Mouse (Mus musculus) MEL (cell line): ENCODE results near the gene Ccr6. TPM values are rescaled to one million over a fixed set of nuclear protein-coding genes. Genes with fewer than 3 reads are reported as not detected.

Experiments used
- DNase-seq: peaks from one replicate; pipeline ENCODE4 v3.0.0; 2011; ENCODE audit warnings: low read depth, low spot score
- H3K27ac ChIP-seq: 2 replicates; pipeline ENCODE4 v1.5.1; 2012; ENCODE audit warnings: low read depth, mild to moderate bottlenecking, control low read depth, low read length, moderate library complexity; ENCODE audit not compliant: control insufficient read depth
- H3K27me3 ChIP-seq, 2 experiments: fragments of 150-350 bp in 1 of 2; sonication (generic) in 1 of 2; 2 replicates each; pipeline ENCODE4 v1.6.1; 2012; ENCODE audit warnings: low read length in 2 of 2, mild to moderate bottlenecking in 2 of 2, improper control_type of control experiment in 1 of 2, moderate library complexity in 1 of 2; ENCODE audit not compliant: insufficient read depth in 2 of 2, control insufficient read depth in 1 of 2
- H3K36me3 ChIP-seq, 2 experiments: 2 replicates each; pipeline ENCODE4 v1.6.1; 2012 to 2014; ENCODE audit warnings: low read length in 2 of 2, improper control_type of control experiment in 1 of 2, inconsistent platforms in 1 of 2, mild to moderate bottlenecking in 1 of 2; ENCODE audit not compliant: insufficient read depth in 2 of 2, control insufficient read depth in 1 of 2
- H3K4me1 ChIP-seq, 2 experiments: fragments of 150-350 bp in 1 of 2; sonication (generic) in 1 of 2; 2 replicates each; pipeline ENCODE4 v1.6.1; 2012; ENCODE audit warnings: low read length in 2 of 2, improper control_type of control experiment in 1 of 2, mild to moderate bottlenecking in 1 of 2; ENCODE audit not compliant: insufficient read depth in 2 of 2, control insufficient read depth in 1 of 2
- H3K4me3 ChIP-seq, 2 experiments: fragments of 150-350 bp in 1 of 2; sonication (generic) in 1 of 2; 2 replicates each; pipeline ENCODE4 v1.5.1; 2012; ENCODE audit warnings: low read depth in 2 of 2, low read length in 2 of 2, mild to moderate bottlenecking in 2 of 2, moderate library complexity in 2 of 2, control low read depth in 1 of 2, improper control_type of control experiment in 1 of 2; ENCODE audit not compliant: control insufficient read depth in 1 of 2, insufficient read depth in 1 of 2
- H3K79me2 ChIP-seq: 2 replicates; pipeline ENCODE4 v1.6.1; 2012; ENCODE audit warnings: mild to moderate bottlenecking, low read length, moderate library complexity; ENCODE audit not compliant: control insufficient read depth, poor library complexity, insufficient read depth
- H3K9ac ChIP-seq: 2 replicates; pipeline ENCODE4 v1.6.1; 2012; ENCODE audit warnings: low read depth, mild to moderate bottlenecking, control low read depth, low read length, moderate library complexity; ENCODE audit not compliant: control insufficient read depth, poor library complexity, severe bottlenecking
- H3K9me3 ChIP-seq: fragments of 150-350 bp; sonication (generic); replicated peaks from 2 replicates; pipeline ENCODE4 v1.6.1; 2012; ENCODE audit warnings: mild to moderate bottlenecking, low read length, improper control_type of control experiment, moderate library complexity; ENCODE audit not compliant: insufficient read depth
- CTCF ChIP-seq, 3 experiments: IDR thresholded peaks in 2 of 3; conservative IDR thresholded peaks in 1 of 3; 2 replicates each; pipeline ENCODE4 v1.5.1; 2011 to 2012; ENCODE audit warnings: low read length in 3 of 3, low read depth in 2 of 3, mild to moderate bottlenecking in 2 of 3, improper control_type of control experiment in 1 of 3, inconsistent platforms in 1 of 3, mixed read lengths in 1 of 3, moderate library complexity in 1 of 3; ENCODE audit not compliant: control insufficient read depth in 1 of 3, insufficient read depth in 1 of 3, poor library complexity in 1 of 3, severe bottlenecking in 1 of 3
- E2F4 ChIP-seq: IDR thresholded peaks from 2 replicates; pipeline ENCODE4 v1.6.1; 2011; ENCODE audit warnings: low read depth, low read length, improper control_type of control experiment, borderline replicate concordance
- EP300 ChIP-seq, 2 experiments: IDR thresholded peaks; 2 replicates each; pipeline ENCODE4 v1.6.1; 2011; ENCODE audit warnings: improper control_type of control experiment in 2 of 2, low read length in 2 of 2, low read depth in 1 of 2, mild to moderate bottlenecking in 1 of 2
- ETS1 ChIP-seq: IDR thresholded peaks from 2 replicates; pipeline ENCODE4 v1.6.1; 2012; ENCODE audit warnings: low read depth, mild to moderate bottlenecking, inconsistent platforms, low read length, improper control_type of control experiment, moderate library complexity
- GABPA ChIP-seq: IDR thresholded peaks from 2 replicates; pipeline ENCODE4 v1.6.1; 2012; ENCODE audit warnings: low read depth, mild to moderate bottlenecking, inconsistent platforms, low read length, improper control_type of control experiment, moderate library complexity
- JUND ChIP-seq: IDR thresholded peaks from 2 replicates; pipeline ENCODE4 v1.6.1; 2011; ENCODE audit warnings: low read depth, mild to moderate bottlenecking, improper control_type of control experiment, low read length
- KAT2A ChIP-seq: conservative IDR thresholded peaks from 2 replicates; pipeline ENCODE4 v1.6.1; 2012; ENCODE audit warnings: low read depth, low read length, improper control_type of control experiment, inconsistent platforms
- MAX ChIP-seq: IDR thresholded peaks from 2 replicates; pipeline ENCODE4 v1.6.1; 2011; ENCODE audit warnings: low read length, improper control_type of control experiment
- MXI1 ChIP-seq: IDR thresholded peaks from 2 replicates; pipeline ENCODE4 v1.6.1; 2011; ENCODE audit warnings: mild to moderate bottlenecking, low read depth, low read length, improper control_type of control experiment
- NRF1 ChIP-seq: IDR thresholded peaks from 2 replicates; pipeline ENCODE4 v1.6.1; 2014; ENCODE audit warnings: low read depth, mild to moderate bottlenecking, inconsistent platforms, low read length, improper control_type of control experiment, moderate library complexity; ENCODE audit not compliant: poor library complexity, insufficient read depth, severe bottlenecking
- POLR2A ChIP-seq, 2 experiments: IDR thresholded peaks; 2 replicates each; pipeline ENCODE4 v1.6.1; 2011 to 2012; ENCODE audit warnings: low read length in 2 of 2, mild to moderate bottlenecking in 2 of 2, control low read depth in 1 of 2, improper control_type of control experiment in 1 of 2, low read depth in 1 of 2, moderate library complexity in 1 of 2; ENCODE audit not compliant: control insufficient read depth in 1 of 2, insufficient read depth in 1 of 2, poor library complexity in 1 of 2
- RCOR1 ChIP-seq: IDR thresholded peaks from 2 replicates; pipeline ENCODE4 v1.6.1; 2012; ENCODE audit warnings: low read depth, mild to moderate bottlenecking, inconsistent platforms, low read length, improper control_type of control experiment
- TBP ChIP-seq: IDR thresholded peaks from 2 replicates; pipeline ENCODE4 v1.8.0; 2011; ENCODE audit warnings: low read depth, low read length, improper control_type of control experiment
- USF1 ChIP-seq: IDR thresholded peaks from 2 replicates; pipeline ENCODE4 v1.6.1; 2014; ENCODE audit warnings: low read depth, mild to moderate bottlenecking, inconsistent platforms, low read length, improper control_type of control experiment, moderate library complexity
- ZC3H11A ChIP-seq: IDR thresholded peaks from 2 replicates; pipeline ENCODE4 v1.6.1; 2012; ENCODE audit warnings: low read depth, mild to moderate bottlenecking, inconsistent platforms, low read length, improper control_type of control experiment
- ZKSCAN1 ChIP-seq: IDR thresholded peaks from 2 replicates; pipeline ENCODE4 v1.6.1; 2012; ENCODE audit warnings: low read depth, mild to moderate bottlenecking, inconsistent platforms, low read length, improper control_type of control experiment, moderate library complexity
- ZMIZ1 ChIP-seq: IDR thresholded peaks from 2 replicates; pipeline ENCODE4 v1.6.1; 2012; ENCODE audit warnings: low read depth, mild to moderate bottlenecking, inconsistent platforms, low read length, improper control_type of control experiment, moderate library complexity
- polyA plus RNA-seq, 2 experiments: library from polyadenylated mRNA; stranded (reverse) in 1 of 2; unstranded in 1 of 2; fragments of >175 nt in 1 of 2; fragments of >200 nt in 1 of 2; gene quantifications; 2 replicates each; pipeline versions ENCODE4 v1.2.1 to v1.2.4; 2012; ENCODE audit warnings: low replicate concordance in 2 of 2, low read depth in 1 of 2; ENCODE audit not compliant: insufficient read length in 2 of 2, insufficient read depth in 1 of 2, missing spikeins in 1 of 2
- total RNA-seq: library from RNA; depleted of rRNA; stranded (reverse); fragments of 300-350 nt; gene quantifications from 2 replicates; pipeline ENCODE4 v1.2.3, GENCODE M21; 2012

Ccr6 gene
- total and polyA plus RNA-seq, 3 experiments, result not detected

DNA sequence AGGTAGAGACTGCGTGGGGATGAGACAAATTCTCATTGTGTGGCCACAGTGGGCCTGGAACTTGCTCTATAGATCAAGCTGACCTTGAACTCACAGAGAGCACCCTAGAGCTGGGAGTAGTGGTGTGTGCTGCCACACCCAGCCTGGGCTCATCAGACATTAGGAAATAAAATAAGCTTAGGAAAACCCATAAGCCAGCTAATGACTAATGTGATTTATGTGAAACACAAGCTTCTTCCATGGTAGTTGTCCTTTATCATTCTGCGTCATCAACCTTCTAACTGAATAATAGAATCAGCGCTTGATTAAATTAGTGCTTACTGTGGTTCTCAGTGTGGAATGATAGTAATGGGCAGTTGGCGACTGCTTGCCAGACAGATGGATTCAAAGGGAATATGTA lies 51.1 kb downstream of the Ccr6 start:
- H3K36me3 ChIP-seq, result peaks cover 1 to 8% of the 10 kb centered on the region in 2 experiments; a peak in 3 of 4 replicates
- no peak overlapping the region for H3K4me3 ChIP-seq
- H3K79me2 ChIP-seq, result peaks cover 25% of the 10 kb centered on the region
- H3K9me3 ChIP-seq, result no peaks in the 10 kb centered on the region
- H3K27ac ChIP-seq, result no peak overlapping the region
- peaks cover 4 to 7% of the 10 kb centered on the region in 2 experiments; a peak in 3 of 4 replicates for H3K4me1 ChIP-seq
- TF ChIP-seq ZMIZ1, result no peak
- TF ChIP-seq CTCF (IDR thresholded peaks at IDR 0.05 in 2 of 3, conservative IDR thresholded peaks at IDR 0.05 in 1 of 3; ENCODE audit: control insufficient read depth in 1 of 3, insufficient read depth in 1 of 3, low read depth in 2 of 3, low read length in 3 of 3, poor library complexity in 1 of 3, severe bottlenecking in 1 of 3), result no peak
- TF ChIP-seq MXI1, result no peak
- no peak for TF ChIP-seq RCOR1
- TF ChIP-seq MAX, result no peak
- no peak for TF ChIP-seq KAT2A
- no peak for TF ChIP-seq E2F4
- TF ChIP-seq ETS1, result no peak
- no peak for TF ChIP-seq USF1
- TF ChIP-seq ZKSCAN1, result no peak
- TF ChIP-seq POLR2A (IDR thresholded peaks at IDR 0.05; ENCODE audit: control insufficient read depth in 1 of 2, insufficient read depth in 1 of 2, low read depth in 1 of 2, low read length in 2 of 2, poor library complexity in 1 of 2), result no peak
- TF ChIP-seq TBP, result no peak
- TF ChIP-seq JUND, result no peak
- no peaks in the 10 kb centered on the region for H3K27me3 ChIP-seq
- H3K9ac ChIP-seq, result no peak overlapping the region
- DNase-seq, result no peak

DNA sequence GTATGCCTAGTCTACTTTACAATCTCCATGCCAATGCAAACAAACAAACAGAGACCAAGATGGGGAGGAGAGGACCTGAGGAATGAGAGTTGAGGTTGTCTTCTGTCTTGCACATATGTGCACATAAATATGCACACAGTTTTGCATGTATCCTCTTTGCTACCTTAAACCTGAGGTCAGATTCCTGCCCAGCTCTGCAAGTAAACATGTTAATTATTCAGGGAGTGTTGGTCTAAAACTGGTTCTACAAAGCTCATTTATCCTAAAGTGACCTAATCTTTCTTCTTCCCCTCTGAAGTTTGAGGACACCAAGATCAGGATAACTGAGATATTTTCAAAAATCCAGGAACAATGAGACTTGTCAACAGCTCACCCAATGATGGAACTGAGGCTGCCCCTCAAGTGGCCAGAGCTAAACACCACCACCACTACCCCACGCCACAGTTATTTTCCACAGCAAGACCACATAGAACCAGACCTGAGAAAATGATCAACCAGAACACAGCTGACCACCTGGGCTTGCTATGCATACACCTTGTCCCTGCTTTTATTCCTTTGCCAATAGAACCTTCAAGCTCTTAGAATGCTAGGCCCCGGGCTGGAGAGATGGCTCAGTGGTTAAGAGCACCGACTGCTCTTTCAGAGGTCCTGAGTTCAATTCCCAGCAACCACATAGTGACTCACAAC lies 54.3 kb downstream of the Ccr6 start:
- peaks cover 1 to 5% of the 10 kb centered on the region in 2 experiments; a peak in 2 of 4 replicates for H3K36me3 ChIP-seq
- H3K27ac ChIP-seq, result no peak overlapping the region
- H3K27me3 ChIP-seq, result no peaks in the 10 kb centered on the region
- H3K4me3 ChIP-seq, result no peak overlapping the region
- no peak for DNase-seq
- no peak overlapping the region for H3K9ac ChIP-seq
- peaks cover 1 to 4% of the 10 kb centered on the region in 2 experiments; a peak in 2 of 4 replicates for H3K4me1 ChIP-seq
- H3K79me2 ChIP-seq, result peaks cover 13% of the 10 kb centered on the region
- no peak for TF ChIP-seq MAX
- no peak for TF ChIP-seq GABPA
- TF ChIP-seq CTCF (IDR thresholded peaks at IDR 0.05 in 2 of 3, conservative IDR thresholded peaks at IDR 0.05 in 1 of 3; ENCODE audit: control insufficient read depth in 1 of 3, insufficient read depth in 1 of 3, low read depth in 2 of 3, low read length in 3 of 3, poor library complexity in 1 of 3, severe bottlenecking in 1 of 3), result no peak
- no peak for TF ChIP-seq EP300 (IDR thresholded peaks at IDR 0.05; ENCODE audit: low read depth in 1 of 2, low read length in 2 of 2)
- TF ChIP-seq NRF1, result no peak
- no peak for TF ChIP-seq ZC3H11A
- H3K9me3 ChIP-seq, result no peaks in the 10 kb centered on the region
